Mouse (Mus musculus): Measurements from ENCODE around the gene Gm45021.

The Gm45021 gene

GRCm38 (mm10) chr6:48589194-48589750 is at the start of gene Gm45021:
Gene Gm45021 (plus strand): TSS chr6:48589610.
- no peak for DNase-seq (ENCODE audit: low read depth, low spot score)

- DNase-seq (ENCODE audit: low read depth, low spot score), result no peak
Measured at GRCm38 (mm10) chr6:48539860-48540259, 49.5 kb upstream of the Gm45021 start.

- DNase-seq (ENCODE audit: low read depth, low spot score), result no peak
Measured at GRCm38 (mm10) chr6:48540721-48541120, 48.7 kb upstream of the Gm45021 start.

GRCm38 (mm10) chr6:48541560-48542450 is 47.6 kb upstream of the Gm45021 start:
- DNase-seq (ENCODE audit: low read depth, low spot score), result no peak

- no peak for DNase-seq (ENCODE audit: low read depth, low spot score)
Measured at GRCm38 (mm10) chr6:48542631-48543030, 46.8 kb upstream of the Gm45021 start.

- no peak for DNase-seq (ENCODE audit: low read depth, low spot score)
Measured at GRCm38 (mm10) chr6:48545251-48545650, 44.2 kb upstream of the Gm45021 start.

GRCm38 (mm10) chr6:48546271-48546670 is 43.1 kb upstream of the Gm45021 start:
- DNase-seq (ENCODE audit: low read depth, low spot score), result no peak

- no peak for DNase-seq (ENCODE audit: low read depth, low spot score)
Measured at GRCm38 (mm10) chr6:48546858-48547257, 42.6 kb upstream of the Gm45021 start.

GRCm38 (mm10) chr6:48548314-48548713 is 41.1 kb upstream of the Gm45021 start:
- DNase-seq (ENCODE audit: low read depth, low spot score), result no peak

- no peak for DNase-seq (ENCODE audit: low read depth, low spot score)
Measured at GRCm38 (mm10) chr6:48552918-48553317, 36.5 kb upstream of the Gm45021 start.

- no peak for DNase-seq (ENCODE audit: low read depth, low spot score)
Measured at GRCm38 (mm10) chr6:48553819-48554218, 35.6 kb upstream of the Gm45021 start.

GRCm38 (mm10) chr6:48554280-48555103 is 34.9 kb upstream of the Gm45021 start, which contains the start of gene Lrrc61:
Gene Lrrc61 (plus strand): TSS chr6:48554796.
- DNase-seq (ENCODE audit: low read depth, low spot score), result peak; percentile 93

- DNase-seq (ENCODE audit: low read depth, low spot score), result peak; percentile 89
Measured at GRCm38 (mm10) chr6:48555104-48555890, 34.1 kb upstream of the Gm45021 start.

GRCm38 (mm10) chr6:48555956-48556355 is 33.5 kb upstream of the Gm45021 start:
- no peak for DNase-seq (ENCODE audit: low read depth, low spot score)

GRCm38 (mm10) chr6:48565693-48566310 is 23.6 kb upstream of the Gm45021 start:
- DNase-seq (ENCODE audit: low read depth, low spot score), result no peak

- no peak for DNase-seq (ENCODE audit: low read depth, low spot score)
Measured at GRCm38 (mm10) chr6:48566312-48566711, 23.1 kb upstream of the Gm45021 start.

- no peak for DNase-seq (ENCODE audit: low read depth, low spot score)
Measured at GRCm38 (mm10) chr6:48568036-48568984, 21.1 kb upstream of the Gm45021 start.

GRCm38 (mm10) chr6:48569065-48569807 is 20.2 kb upstream of the Gm45021 start:
- DNase-seq (ENCODE audit: low read depth, low spot score), result no peak

- no peak for DNase-seq (ENCODE audit: low read depth, low spot score)
Measured at GRCm38 (mm10) chr6:48572014-48572413, 17.4 kb upstream of the Gm45021 start.

Data from brain, embryonic 18.5 days (tissue).